Mouse (Mus musculus): ENCODE measurements around the gene Chpf2. TPM values are rescaled to one million over a fixed set of nuclear protein-coding genes. Genes with fewer than 3 reads are reported as not detected.

Chpf2 gene
- total and polyA plus RNA-seq, 2 experiments: 9.5 to 22.4 TPM

DNA sequence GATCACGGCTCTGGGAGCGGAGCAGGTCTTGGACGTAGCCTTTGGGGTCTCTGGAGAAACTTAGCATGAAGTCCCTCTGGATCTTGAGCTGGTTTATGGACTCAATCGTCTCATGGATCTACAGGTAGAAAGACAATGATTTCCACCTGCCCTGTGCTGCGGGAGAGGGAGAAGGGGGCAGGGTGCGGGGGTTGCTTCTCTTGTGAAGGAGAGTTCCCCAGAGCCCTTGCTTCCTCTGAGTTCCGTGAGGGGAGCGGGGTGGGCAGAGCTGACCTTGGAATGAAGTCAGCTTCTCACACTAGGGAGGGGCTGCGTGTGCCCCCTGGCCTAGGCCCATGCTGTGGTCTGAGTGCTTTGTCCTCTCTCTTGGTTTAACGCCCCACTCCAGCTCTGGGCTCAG lies 6.7 kb downstream of the Chpf2 start:
- TF ChIP-seq CTCF (IDR thresholded peaks at IDR 0.05; ENCODE audit: low read depth, low read length): no peak
- TF ChIP-seq POLR2A (IDR thresholded peaks at IDR 0.05; ENCODE audit: extremely low read depth, insufficient read depth, low read length): no peak
- H3K27ac ChIP-seq (replicated peaks; ENCODE audit: insufficient read depth, low read depth, low read length): no peak overlapping the region
- no peaks in the 10 kb centered on the region for H3K79me2 ChIP-seq (ENCODE audit: control insufficient read depth, insufficient read depth, low read length)
- 87% methylated on average over 10 of the region's 10 CpGs for WGBS
- H3K4me1 ChIP-seq (ENCODE audit: control insufficient read depth, insufficient read depth, low read length): peaks cover 7% of the 10 kb centered on the region
- peaks cover 3% of the 10 kb centered on the region for H3K36me3 ChIP-seq (ENCODE audit: control insufficient read depth, insufficient read depth, low read length)
- H3K27me3 ChIP-seq (ENCODE audit: control insufficient read depth, insufficient read depth, low read length): no peaks in the 10 kb centered on the region
- DNase-seq (ENCODE audit: extremely low read depth, low read depth, low spot score): no peak
- H3K9ac ChIP-seq (ENCODE audit: low read depth, low read length): no peak overlapping the region
- no peak overlapping the region for H3K4me3 ChIP-seq (ENCODE audit: insufficient read depth, low read depth, low read length)

GRCm38 (mm10) chr5:24593928-24594327 lies 7.4 kb downstream of the Chpf2 start:
- no peak for DNase-seq (ENCODE audit: extremely low read depth, low read depth, low spot score)
- Histone ChIP-seq H3K4me3 (ENCODE audit: insufficient read depth, low read depth, low read length) (no peak overlapping the region), H3K36me3 (ENCODE audit: control insufficient read depth, insufficient read depth, low read length) (peaks cover 3% of the 10 kb centered on the region), H3K27ac (replicated peaks; ENCODE audit: insufficient read depth, low read depth, low read length) (no peak overlapping the region), H3K27me3 (ENCODE audit: control insufficient read depth, insufficient read depth, low read length) (no peaks in the 10 kb centered on the region), H3K79me2 (ENCODE audit: control insufficient read depth, insufficient read depth, low read length) (no peaks in the 10 kb centered on the region), H3K4me1 (ENCODE audit: control insufficient read depth, insufficient read depth, low read length) (peaks cover 4% of the 10 kb centered on the region), H3K9ac (ENCODE audit: low read depth, low read length) (no peak overlapping the region)
- TF ChIP-seq CTCF (IDR thresholded peaks at IDR 0.05; ENCODE audit: low read depth, low read length): no peak
- no peak for TF ChIP-seq POLR2A (IDR thresholded peaks at IDR 0.05; ENCODE audit: extremely low read depth, insufficient read depth, low read length)
- 87% methylated on average over 10 of the region's 10 CpGs for WGBS

GRCm38 (mm10) chr5:24594346-24594745 lies 7.8 kb downstream of the Chpf2 start:
- no peak for DNase-seq (ENCODE audit: extremely low read depth, low read depth, low spot score)
- H3K27ac ChIP-seq (replicated peaks; ENCODE audit: insufficient read depth, low read depth, low read length): no peak overlapping the region
- no peak overlapping the region for H3K4me3 ChIP-seq (ENCODE audit: insufficient read depth, low read depth, low read length)
- H3K36me3 ChIP-seq (ENCODE audit: control insufficient read depth, insufficient read depth, low read length): peaks cover under 1% of the 10 kb centered on the region; the same call in 1 of the 2 replicates
- no peak for TF ChIP-seq CTCF (IDR thresholded peaks at IDR 0.05; ENCODE audit: low read depth, low read length)
- TF ChIP-seq POLR2A (IDR thresholded peaks at IDR 0.05; ENCODE audit: extremely low read depth, insufficient read depth, low read length): no peak
- no peak overlapping the region for H3K9ac ChIP-seq (ENCODE audit: low read depth, low read length)
- no peaks in the 10 kb centered on the region for H3K79me2 ChIP-seq (ENCODE audit: control insufficient read depth, insufficient read depth, low read length)
- no peaks in the 10 kb centered on the region for H3K27me3 ChIP-seq (ENCODE audit: control insufficient read depth, insufficient read depth, low read length)
- peaks cover 4% of the 10 kb centered on the region for H3K4me1 ChIP-seq (ENCODE audit: control insufficient read depth, insufficient read depth, low read length)
- 97% methylated on average over 5 of the region's 5 CpGs for WGBS

DNA sequence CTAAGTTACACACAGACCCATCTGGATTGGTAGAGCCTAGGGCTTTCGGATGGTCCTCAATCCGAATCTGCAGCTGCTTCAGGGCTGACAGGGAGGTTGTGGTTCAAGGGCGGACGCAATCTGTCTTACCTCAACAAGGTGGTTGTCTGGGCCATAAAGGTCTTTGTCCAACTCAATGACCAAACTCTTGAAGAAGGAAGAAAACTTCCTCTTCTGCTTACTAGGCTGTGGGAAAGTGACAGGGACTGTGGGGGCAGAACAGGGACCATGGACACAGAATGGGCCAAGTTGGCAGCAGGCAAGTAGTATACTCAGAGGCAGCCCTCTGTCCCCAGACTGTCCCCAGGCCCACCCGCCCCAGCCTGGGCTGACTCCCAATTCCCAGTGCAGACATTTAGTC lies 8.7 kb downstream of the Chpf2 start:
- Histone ChIP-seq H3K9ac (ENCODE audit: low read depth, low read length) (no peak overlapping the region), H3K27me3 (ENCODE audit: control insufficient read depth, insufficient read depth, low read length) (no peaks in the 10 kb centered on the region)
- 94% methylated on average over 5 of the region's 5 CpGs for WGBS

DNA sequence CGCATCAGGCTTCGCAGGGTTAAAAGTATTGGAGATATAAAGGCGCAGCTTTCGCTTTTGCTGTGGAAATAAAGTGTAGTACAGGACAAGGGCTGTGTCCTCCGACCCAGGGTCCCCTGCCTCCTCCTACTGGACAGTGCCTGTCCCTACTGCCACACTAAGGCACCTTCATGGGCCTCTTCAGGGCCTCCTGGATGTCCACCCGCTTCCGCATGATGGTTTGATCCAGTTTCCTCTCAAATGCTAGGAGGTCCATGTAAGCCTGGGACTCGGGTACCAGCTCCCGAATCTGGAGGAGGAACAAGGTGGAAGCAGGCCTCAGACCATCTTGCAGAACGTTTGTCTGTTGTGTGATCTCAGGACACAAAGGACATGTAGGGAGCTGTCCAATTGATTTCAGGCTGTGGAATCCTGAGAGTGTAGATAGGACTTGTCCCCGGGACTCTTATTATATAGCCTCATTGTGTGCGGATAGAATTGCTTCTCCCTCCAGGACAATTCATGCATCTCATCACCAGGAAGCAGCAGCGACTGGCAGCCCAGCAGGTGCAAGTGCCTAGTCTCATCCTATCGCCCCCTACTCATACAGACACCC lies 9.3 kb downstream of the Chpf2 start:
- WGBS: 77% methylated on average over 14 of the region's 14 CpGs
- H3K4me3 ChIP-seq (ENCODE audit: insufficient read depth, low read depth, low read length): no peak overlapping the region

More for the DNA sequence above, 8.7 kb downstream of the Chpf2 start:
- Histone ChIP-seq H3K79me2 (ENCODE audit: control insufficient read depth, insufficient read depth, low read length) (no peaks in the 10 kb centered on the region), H3K4me3 (ENCODE audit: insufficient read depth, low read depth, low read length) (no peak overlapping the region), H3K4me1 (ENCODE audit: control insufficient read depth, insufficient read depth, low read length) (peaks cover 4% of the 10 kb centered on the region), H3K27ac (replicated peaks; ENCODE audit: insufficient read depth, low read depth, low read length) (no peak overlapping the region), H3K36me3 (ENCODE audit: control insufficient read depth, insufficient read depth, low read length) (no peaks in the 10 kb centered on the region)
- TF ChIP-seq CTCF (IDR thresholded peaks at IDR 0.05; ENCODE audit: low read depth, low read length) (no peak), POLR2A (IDR thresholded peaks at IDR 0.05; ENCODE audit: extremely low read depth, insufficient read depth, low read length) (no peak)
- DNase-seq (ENCODE audit: extremely low read depth, low read depth, low spot score): no peak

GRCm38 (mm10) chr5:24596519-24597171 lies 10.1 kb downstream of the Chpf2 start:
- TF ChIP-seq POLR2A (IDR thresholded peaks at IDR 0.05; ENCODE audit: extremely low read depth, insufficient read depth, low read length) (no peak), CTCF (IDR thresholded peaks at IDR 0.05; ENCODE audit: low read depth, low read length) (no peak)
- H3K27ac ChIP-seq (replicated peaks; ENCODE audit: insufficient read depth, low read depth, low read length): no peak overlapping the region
- H3K4me1 ChIP-seq (ENCODE audit: control insufficient read depth, insufficient read depth, low read length): peaks cover 8% of the 10 kb centered on the region
- no peaks in the 10 kb centered on the region for H3K36me3 ChIP-seq (ENCODE audit: control insufficient read depth, insufficient read depth, low read length)
- H3K4me3 ChIP-seq (ENCODE audit: insufficient read depth, low read depth, low read length): peak overlapping the region; percentile 40
- no peaks in the 10 kb centered on the region for H3K27me3 ChIP-seq (ENCODE audit: control insufficient read depth, insufficient read depth, low read length)
- no peak overlapping the region for H3K9ac ChIP-seq (ENCODE audit: low read depth, low read length)
- no peak for DNase-seq (ENCODE audit: extremely low read depth, low read depth, low spot score)
- H3K79me2 ChIP-seq (ENCODE audit: control insufficient read depth, insufficient read depth, low read length): no peaks in the 10 kb centered on the region
- WGBS: 55% methylated on average over 11 of the region's 11 CpGs

More for the DNA sequence above, 9.3 kb downstream of the Chpf2 start:
- H3K36me3 ChIP-seq (ENCODE audit: control insufficient read depth, insufficient read depth, low read length): no peaks in the 10 kb centered on the region
- peaks cover 4% of the 10 kb centered on the region for H3K4me1 ChIP-seq (ENCODE audit: control insufficient read depth, insufficient read depth, low read length)
- DNase-seq (ENCODE audit: extremely low read depth, low read depth, low spot score): no peak
- H3K27me3 ChIP-seq (ENCODE audit: control insufficient read depth, insufficient read depth, low read length): no peaks in the 10 kb centered on the region
- TF ChIP-seq CTCF (IDR thresholded peaks at IDR 0.05; ENCODE audit: low read depth, low read length) (no peak), POLR2A (IDR thresholded peaks at IDR 0.05; ENCODE audit: extremely low read depth, insufficient read depth, low read length) (no peak)
- no peak overlapping the region for H3K9ac ChIP-seq (ENCODE audit: low read depth, low read length)
- no peaks in the 10 kb centered on the region for H3K79me2 ChIP-seq (ENCODE audit: control insufficient read depth, insufficient read depth, low read length)
- H3K27ac ChIP-seq (replicated peaks; ENCODE audit: insufficient read depth, low read depth, low read length): no peak overlapping the region

All from liver, adult 2 months (tissue).